Mouse (Mus musculus) c-Kit-positive CD71-positive TER-119-positive erythroid progenitor cells, embryonic 14.5 days (primary cell): ENCODE results near the gene Rab42.
A peak's percentile ranks its signal among the peaks of the same experiment; 100 is the strongest.

ENCODE experiments used
- DNase-seq: peaks from one replicate; pipeline ENCODE4 v3.0.0-alpha.2; 2013; ENCODE audit warnings: low spot score

Rab42 gene

DNA sequence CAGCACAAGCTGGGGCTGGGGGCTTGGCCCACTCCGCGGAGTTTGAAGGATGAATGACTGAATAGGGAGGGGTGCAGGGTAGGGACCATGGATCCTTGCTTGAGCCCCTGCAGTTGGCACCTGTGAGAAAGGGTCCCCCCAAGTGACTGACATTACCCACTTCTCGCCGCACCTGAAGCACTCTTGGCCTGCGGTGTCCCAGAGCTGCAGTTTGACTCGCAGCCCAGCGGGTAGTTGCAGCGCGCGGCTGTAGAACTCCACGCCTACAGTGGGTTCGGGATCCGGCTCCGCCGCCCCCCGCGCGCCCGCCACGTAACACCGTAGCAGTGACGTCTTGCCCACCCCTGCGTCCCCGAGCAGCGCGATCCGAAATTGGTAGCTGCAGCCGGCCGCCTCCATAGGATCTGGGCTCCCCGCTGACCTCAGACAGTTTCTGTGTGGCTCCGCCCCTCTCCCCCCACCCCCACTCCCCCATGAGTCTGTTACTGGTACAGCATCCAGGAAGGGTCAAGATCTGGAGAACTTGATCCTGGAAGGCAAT, at the start of gene Rab42:
Gene Rab42 (minus strand): TSS at position 447 of the 541 bp plus-strand sequence.
- DNase-seq, result peak; percentile 52

DNA sequence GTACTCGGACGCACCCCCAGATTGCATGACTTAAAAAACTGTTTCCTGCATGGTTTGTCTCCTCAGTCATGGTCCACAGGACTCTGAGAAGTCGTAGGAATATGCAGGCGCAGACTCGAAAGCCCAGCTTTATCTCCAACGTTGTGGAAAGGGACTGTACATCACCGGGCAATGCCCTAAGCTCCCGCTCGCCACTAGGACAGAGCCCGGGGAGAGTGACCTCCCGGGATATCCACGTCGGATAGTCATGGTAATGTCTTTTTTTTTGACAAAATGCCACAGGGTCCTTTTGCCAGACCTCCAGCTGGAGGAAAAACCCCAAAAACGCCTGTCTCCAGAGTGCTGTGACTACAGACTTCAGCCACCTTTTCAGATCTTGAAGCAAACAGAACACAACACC, 49.6 kb upstream of the Rab42 start:
- no peak for DNase-seq

- DNase-seq, result no peak
Observed at GRCm38 (mm10) chr4:132351401-132351800, 48.2 kb upstream of the Rab42 start.

DNA sequence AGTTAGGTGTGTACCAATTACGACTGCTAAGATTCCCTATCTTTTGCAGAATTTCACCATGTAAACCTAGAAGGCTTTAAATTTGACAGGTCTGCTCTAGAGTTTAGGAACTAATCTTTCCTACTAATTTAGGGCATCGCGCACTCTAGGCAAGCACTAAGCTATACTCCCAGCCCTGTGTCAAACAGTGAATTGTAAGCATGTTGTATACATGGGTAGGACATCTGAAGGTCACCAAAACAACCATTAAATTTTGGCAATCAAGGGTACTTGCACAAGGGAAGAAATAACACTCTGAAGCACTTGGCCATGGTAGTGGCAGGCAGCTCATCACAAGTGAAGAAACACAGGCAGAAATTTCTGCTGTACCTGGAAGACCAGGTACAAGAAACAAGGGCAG, 47.7 kb upstream of the Rab42 start:
- DNase-seq, result no peak

DNA sequence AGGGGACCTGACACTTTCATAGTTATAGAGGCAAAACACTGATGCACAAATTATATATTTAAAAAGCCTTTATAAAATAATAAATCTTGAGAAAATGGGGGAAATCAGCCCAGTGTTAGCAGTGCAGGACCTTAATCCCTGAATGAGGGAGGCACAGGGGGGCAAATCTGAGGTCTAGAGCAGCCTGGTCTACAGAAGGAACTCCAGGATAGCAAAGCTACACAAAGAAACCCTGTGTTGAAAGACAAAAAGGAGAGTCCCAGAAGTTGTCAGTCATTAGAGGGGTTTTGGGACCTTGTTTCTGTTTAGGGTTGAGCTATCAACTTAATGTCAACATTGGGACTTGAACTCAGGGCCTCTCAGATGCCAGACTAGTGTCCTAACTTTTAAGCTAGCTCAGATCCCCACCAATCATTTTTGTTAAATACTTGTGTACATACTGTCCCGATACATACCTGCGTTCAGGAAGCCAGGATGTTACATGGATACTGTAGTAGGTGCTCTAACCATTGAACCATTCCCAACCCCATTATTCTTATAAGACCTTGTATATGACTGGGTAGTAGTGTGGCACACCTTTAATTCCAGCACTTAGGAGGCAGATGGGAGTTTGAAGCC, 47.0 kb upstream of the Rab42 start:
- DNase-seq, result no peak

DNA sequence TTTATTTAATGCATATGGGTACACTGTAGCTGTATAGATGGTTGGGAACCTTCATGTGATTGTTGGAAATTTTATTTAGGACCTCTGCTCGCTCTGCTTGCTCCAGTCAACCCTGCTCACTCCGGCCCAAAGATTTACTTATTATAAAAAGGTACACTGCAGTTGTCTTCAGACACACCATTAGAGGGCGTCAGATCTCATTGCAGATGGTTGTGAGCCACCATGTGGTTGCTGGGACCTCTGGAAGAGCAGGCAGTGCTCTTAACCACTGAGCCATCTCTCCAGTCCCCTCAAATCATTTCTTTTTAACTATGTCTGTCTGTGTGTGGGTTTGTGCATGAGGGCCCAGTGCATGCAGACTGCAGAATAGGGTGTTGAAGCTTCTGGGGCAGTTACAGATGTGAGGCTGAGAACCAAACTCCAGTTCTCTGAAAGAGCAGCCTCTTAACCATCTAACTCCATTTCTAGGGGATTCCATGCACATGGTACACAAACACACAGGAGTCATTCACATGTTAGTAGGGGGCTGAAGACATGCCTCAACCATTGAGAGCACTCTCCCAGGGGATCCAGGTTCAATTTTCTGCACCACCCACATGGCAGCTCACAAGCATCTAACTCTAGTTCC, 46.4 kb upstream of the Rab42 start:
- DNase-seq, result no peak

DNA sequence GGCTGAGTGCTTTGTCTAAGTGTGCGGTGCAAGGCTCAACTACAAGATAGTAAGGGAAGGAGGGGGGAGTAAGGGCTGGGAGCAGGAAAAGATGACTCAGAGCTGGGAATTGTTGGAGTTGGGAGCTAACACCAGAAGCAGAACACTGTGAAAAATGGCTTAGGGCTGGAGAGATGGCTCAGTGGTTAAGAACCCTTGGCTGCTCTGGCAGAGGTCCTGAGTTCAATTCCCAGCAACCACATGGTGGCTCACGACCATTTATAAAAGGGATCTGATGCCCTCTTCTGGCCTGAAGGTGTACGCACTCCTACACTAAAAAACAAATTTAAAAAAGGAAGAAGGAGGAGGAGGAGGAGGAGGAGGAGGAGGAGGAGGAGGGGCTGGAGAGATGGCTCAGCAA, 43.5 kb upstream of the Rab42 start:
- no peak for DNase-seq

DNA sequence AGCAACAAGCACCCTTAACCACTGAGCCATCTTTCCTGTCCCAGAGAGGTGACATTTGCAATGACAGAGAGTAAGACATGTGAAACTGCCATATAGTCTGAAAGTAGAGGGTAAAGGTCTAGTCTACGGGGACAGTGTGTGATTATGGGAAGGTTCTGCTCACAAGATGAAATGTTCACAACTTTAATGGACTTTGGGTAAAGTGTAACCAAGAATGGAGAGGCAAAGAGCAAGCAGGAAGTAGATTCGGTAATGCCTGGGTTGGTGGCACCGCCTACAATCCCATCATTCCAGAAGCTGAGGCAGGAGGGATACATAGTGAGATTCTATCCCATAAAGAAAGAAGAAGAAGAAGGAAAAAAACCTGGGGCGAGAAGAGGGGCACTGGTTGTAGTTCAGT, 43.1 kb upstream of the Rab42 start:
- DNase-seq, result no peak

GRCm38 (mm10) chr4:132345843-132346212, 42.6 kb upstream of the Rab42 start:
- DNase-seq, result no peak

DNA sequence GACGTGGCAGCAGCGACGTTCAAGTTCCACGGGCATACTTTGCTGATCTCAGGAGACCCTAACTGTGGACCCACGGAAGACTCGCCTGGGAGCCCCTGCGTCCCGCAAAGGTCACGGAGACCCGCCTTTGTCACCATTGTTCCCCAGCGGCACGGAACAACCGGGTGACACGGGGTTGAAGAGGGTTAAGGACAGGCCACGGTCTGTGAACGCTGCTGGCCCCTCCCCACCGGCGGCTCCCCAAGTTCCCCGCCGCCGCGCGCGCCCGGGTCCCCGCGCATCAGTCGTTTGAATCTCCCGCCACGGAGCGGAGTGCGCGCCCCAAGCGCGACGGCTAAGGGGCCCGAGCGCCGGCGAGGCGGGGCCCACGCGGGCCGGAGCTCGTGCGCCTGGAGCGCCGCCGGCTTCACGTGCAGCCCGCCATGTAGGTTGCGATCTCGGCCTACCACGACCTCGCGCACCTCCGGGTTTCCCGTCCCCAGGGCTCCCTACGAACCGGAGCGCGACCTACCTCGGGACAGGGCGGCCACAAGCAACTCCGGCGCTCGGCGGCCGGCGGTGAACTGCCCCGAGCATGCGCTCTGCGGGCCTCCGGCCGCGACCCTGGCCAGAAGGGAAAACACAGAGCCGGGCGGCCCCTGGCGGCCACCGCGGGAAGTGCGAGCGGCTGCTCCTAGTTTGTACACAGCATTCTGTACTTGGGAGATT, 42.1 kb upstream of the Rab42 start:
- peak; percentile 89 for DNase-seq

DNA sequence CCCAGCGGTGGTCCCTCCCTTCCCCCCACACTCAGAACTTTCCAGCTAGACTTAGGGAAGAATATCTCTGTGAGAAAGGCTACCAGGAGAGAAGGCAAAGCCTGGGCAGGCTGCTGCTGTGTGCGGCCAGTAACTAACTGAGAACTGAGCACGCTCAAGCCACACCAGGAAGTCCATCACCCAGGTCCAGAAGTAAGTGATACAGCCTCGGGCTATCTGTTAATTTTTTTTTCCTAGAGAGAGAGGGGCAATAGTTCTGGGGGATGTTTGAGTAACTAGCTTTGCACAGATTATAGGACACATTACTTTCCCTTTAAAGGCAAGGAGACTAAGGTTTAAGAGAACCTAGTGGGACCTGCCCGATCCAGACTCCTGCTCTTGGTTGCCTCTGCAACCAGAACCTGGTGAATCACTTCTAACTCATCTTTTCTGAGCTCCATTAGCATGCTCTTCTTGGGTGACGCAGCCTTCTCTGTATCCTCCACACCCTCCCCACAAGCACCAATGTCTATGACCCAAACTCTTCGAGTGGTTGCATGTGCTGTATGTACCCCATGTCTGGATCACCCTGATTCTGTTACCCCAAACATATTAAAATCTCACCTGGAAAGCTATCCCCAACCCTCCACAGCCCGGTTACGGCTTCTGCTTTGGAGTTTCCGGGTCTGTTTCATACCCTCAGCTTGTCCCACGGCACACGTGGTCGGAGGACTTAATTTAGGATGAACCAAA, 41.4 kb upstream of the Rab42 start:
- DNase-seq, result no peak

DNA sequence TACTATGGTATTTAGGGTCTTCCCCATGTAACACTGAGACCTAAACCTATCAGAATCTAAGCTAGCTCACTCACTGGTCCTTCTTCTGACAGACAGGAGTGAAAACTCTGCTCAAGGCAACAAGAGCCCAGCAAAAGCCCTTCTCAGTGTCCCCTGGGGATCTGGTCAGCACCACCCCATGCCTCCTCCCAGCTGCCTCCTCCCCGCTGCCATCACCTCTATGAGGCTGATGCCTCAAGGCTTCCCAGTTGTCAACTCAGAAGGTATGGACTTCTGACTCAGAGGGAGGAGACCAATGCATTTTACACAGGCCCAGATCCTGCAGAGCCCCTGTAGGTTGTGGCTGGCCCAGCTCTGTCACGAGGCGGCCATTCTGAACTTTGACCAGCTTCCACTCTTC, 38.3 kb upstream of the Rab42 start:
- DNase-seq, result no peak

DNA sequence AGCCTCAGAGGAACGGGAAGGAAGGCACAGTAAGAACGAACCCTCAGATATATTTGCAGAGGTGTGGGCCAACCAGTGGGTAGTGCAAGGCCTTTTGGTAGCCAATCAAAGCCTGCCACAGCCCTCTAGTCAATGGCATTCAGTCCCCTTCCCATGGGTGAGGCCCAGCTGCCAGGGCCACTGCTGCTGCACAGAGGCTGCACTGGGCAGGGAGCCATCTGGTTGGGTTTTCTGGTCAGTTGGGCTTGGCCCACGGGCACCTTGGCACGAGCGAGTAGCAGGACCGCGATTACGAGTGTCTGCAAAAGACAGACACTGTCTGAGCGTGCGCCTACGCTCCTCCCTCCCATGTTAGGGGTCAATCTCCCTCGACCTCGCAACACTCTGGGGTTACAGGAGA, 35.8 kb upstream of the Rab42 start:
- DNase-seq, result no peak

DNA sequence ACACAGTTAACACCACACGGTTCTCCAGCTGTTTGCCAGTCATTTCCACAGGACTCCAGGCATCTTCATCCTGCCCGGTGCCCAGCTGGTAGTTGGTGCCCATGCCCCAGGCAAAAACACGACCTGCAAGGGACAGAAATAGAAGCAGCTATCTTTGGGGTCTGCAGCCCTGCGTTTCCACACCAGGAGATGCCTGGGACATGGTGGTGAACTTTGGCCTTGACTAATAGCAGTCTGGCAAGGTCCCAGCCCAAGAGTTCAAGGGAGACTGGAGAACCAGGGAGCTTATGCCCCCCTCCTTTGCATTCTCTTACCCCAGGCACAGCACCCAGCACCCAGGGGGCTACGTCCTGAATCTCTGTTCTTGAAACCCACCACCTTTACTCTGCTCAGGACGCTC, 29.7 kb upstream of the Rab42 start:
- no peak for DNase-seq

DNA sequence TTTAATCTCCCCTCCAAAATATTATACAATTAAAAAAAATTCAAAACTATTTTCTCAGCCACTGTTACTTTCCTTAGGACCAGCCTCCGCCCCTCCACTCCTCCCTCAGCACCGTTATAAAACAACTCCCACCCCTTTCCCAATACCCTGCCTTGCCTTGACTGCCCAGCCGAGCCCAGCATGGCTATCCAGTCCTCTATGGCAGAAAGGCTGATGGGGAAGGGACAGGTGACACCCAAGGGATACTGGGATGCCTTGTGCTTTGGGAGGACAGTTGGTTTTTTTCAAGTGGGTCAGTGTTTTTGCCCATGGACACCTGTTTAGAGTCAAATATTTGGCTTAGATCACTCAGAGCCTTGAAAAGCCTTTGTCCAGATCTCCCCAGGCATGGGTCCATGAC, 28.8 kb upstream of the Rab42 start:
- no peak for DNase-seq

GRCm38 (mm10) chr4:132329835-132330354, 26.7 kb upstream of the Rab42 start:
- no peak for DNase-seq

DNA sequence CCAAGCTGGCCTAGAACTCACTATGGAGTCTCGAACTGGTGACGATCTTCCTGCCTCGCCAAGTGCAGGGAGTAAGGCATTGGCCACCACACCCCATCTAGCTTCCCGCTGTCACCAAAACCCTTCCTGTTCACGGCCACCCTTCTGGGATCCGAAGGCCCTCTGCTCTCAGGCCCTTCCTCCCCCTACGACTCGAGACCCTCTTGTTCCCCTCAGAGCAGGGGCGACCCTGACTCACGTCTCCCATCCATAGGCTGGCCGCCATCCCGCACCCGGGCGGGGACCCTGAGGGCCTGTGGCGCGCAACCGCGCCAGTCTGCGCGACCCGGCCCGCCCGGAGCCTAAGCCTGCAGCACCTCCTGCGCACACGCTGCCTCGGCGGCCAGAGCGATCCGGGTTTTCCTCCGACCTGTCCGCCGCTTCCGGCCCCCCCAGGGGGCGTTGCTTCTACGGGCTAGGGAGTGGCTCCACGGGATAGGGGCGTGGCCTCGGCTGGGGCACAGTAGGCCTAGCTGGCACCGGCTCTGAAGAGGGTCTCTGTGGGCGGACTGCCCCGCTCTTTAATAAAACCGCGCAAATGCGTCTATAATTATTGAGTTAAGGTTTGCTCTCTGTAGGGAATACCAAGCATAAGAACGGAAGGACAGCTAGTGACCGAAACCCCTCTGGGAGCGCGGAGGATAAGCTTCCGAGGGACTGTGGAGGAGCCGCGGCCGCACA, 26.1 kb upstream of the Rab42 start, which contains the start of gene Trnau1ap:
Gene Trnau1ap (minus strand): TSS at position 424 of the 720 bp plus-strand sequence.
- peak; percentile 90 for DNase-seq

DNA sequence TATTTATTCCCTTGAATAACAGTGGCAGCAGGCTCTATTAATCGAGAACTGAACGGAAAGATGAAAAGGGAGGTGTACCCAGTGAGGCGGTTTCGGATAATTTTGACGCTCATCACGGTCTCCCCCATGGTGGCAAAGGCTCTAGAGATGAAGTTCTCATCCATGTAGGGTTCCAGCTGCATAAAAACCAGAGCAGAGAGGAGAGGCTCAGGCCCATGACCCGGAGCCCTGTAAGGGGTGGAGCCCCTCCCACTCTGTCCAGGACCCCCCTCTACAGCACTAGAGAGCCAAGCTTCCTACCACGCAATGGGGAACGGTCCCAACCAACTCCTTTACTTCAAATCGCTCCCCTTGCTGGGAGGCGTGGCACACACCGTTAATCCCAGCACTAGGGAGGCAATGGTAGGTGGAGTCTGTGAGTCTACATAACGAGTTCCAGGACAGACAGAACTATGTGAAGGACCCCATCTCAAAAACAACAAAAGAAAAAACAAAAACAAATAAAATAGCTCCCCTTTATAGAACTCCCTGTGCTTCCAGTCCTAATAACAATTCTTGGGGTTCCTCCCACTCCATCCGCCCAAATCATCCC, 25.3 kb upstream of the Rab42 start:
- DNase-seq, result no peak

DNA sequence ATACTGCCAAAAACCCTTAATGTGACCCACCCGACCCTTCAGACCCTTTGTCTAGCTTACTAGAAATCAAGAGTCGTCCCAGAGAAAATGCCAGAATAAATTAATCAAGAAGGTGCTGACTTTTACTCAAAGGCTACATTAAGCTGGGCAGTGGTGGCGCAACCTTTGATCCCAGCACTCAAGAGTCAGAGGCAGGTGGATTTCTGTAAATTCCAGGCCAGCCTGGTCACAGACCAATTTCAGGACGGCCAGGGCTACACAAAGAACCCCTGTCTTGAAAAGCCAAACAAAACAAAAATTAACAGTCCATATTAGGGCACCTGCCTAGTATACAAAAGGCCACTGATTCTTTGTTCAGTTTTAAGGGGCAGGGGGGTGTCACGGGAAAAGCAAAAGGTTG, 23.3 kb upstream of the Rab42 start:
- no peak for DNase-seq

- no peak for DNase-seq
Observed at GRCm38 (mm10) chr4:132315711-132316110, 12.5 kb upstream of the Rab42 start.

GRCm38 (mm10) chr4:132312627-132313026, 9.4 kb upstream of the Rab42 start:
- DNase-seq, result no peak
